Mouse (Mus musculus) heart, embryonic 14.5 days (tissue): ENCODE results near the gene Rbpj. TPM values are rescaled to one million over a fixed set of nuclear protein-coding genes. Genes with fewer than 3 reads are reported as not detected.
"Not testable (repeated sequence)": the region's sequence is repeated elsewhere in the genome, so short reads cannot be mapped to it uniquely, and the experiment has no call there.

Source experiments
- ATAC-seq: fragments of 200-750 bp; cut with Nextera tagmentation; 2 replicates; pipeline ENCODE4 v1.8.0; 2017; ENCODE audit warnings: low read depth, moderate TSS enrichment; ENCODE audit not compliant: insufficient number of reproducible peaks, insufficient read depth, low FRiP score
- H3K27ac ChIP-seq, 2 experiments: fragments of 200-500 bp in 1 of 2; fragments of 300-500 bp in 1 of 2; sonication (generic) in 1 of 2; replicated peaks in 1 of 2; 2 replicates each; pipeline ENCODE4 v1.5.1; 2012 to 2014; ENCODE audit warnings: low read depth in 2 of 2, low read length in 2 of 2, control low read depth in 1 of 2, mild to moderate bottlenecking in 1 of 2, mixed read lengths in 1 of 2; ENCODE audit not compliant: control insufficient read depth in 1 of 2, insufficient read depth in 1 of 2
- H3K27me3 ChIP-seq: fragments of 300-500 bp; sonication (generic); 2 replicates; pipeline ENCODE4 v1.6.1; 2014; ENCODE audit warnings: mild to moderate bottlenecking, low read length, control low read depth; ENCODE audit not compliant: control insufficient read depth, insufficient read depth
- H3K36me3 ChIP-seq: fragments of 300-500 bp; sonication (generic); 2 replicates; pipeline ENCODE4 v1.6.1; 2014; ENCODE audit warnings: mild to moderate bottlenecking, control low read depth, low read length, mixed read lengths; ENCODE audit not compliant: control insufficient read depth, insufficient read depth
- H3K4me1 ChIP-seq, 2 experiments: fragments of 200-500 bp in 1 of 2; fragments of 300-500 bp in 1 of 2; sonication (generic) in 1 of 2; 2 replicates each; pipeline ENCODE4 v1.6.1; 2012 to 2014; ENCODE audit warnings: low read length in 2 of 2, control low read depth in 1 of 2, mixed read lengths in 1 of 2; ENCODE audit not compliant: control insufficient read depth in 2 of 2, insufficient read depth in 2 of 2
- H3K4me2 ChIP-seq: fragments of 300-500 bp; sonication (generic); 2 replicates; pipeline ENCODE4 v1.6.1; 2014; ENCODE audit warnings: mild to moderate bottlenecking, low read length
- H3K4me3 ChIP-seq, 2 experiments: fragments of 200-500 bp in 1 of 2; fragments of 300-500 bp in 1 of 2; sonication (generic) in 1 of 2; 2 replicates each; pipeline ENCODE4 v1.5.1; 2012 to 2014; ENCODE audit warnings: low read length in 2 of 2, mild to moderate bottlenecking in 2 of 2, control low read depth in 1 of 2, low read depth in 1 of 2, moderate library complexity in 1 of 2; ENCODE audit not compliant: control insufficient read depth in 1 of 2, insufficient read depth in 1 of 2
- H3K9ac ChIP-seq: fragments of 300-500 bp; sonication (generic); 2 replicates; pipeline ENCODE4 v1.6.1; 2014; ENCODE audit warnings: mild to moderate bottlenecking, low read length
- H3K9me3 ChIP-seq: fragments of 300-500 bp; sonication (generic); 2 replicates; pipeline ENCODE4 v1.6.1; 2016; ENCODE audit warnings: low read length, control low read depth; ENCODE audit not compliant: control insufficient read depth
- WGBS: fragments of 180-500 bp; shearing (Covaris S2); extraction: QIAGEN DNeasy Blood & Tissue Kit; methylation state at CpG from one replicate; pipeline ENCODE4 v1.1.7; 2014; 5-methylcytosine and 5-hydroxymethylcytosine counted together
- polyA plus RNA-seq: library from polyadenylated mRNA; unstranded; fragments of >200 nt; fragmentation: Nextera tagmentation; extraction: Ambion mirVana; gene quantifications from 2 replicates; pipeline ENCODE4 v1.2.1, GENCODE M21; 2014

The Rbpj gene
- polyA plus RNA-seq, 1 experiment from 2014 or later, result 24.1 TPM

DNA sequence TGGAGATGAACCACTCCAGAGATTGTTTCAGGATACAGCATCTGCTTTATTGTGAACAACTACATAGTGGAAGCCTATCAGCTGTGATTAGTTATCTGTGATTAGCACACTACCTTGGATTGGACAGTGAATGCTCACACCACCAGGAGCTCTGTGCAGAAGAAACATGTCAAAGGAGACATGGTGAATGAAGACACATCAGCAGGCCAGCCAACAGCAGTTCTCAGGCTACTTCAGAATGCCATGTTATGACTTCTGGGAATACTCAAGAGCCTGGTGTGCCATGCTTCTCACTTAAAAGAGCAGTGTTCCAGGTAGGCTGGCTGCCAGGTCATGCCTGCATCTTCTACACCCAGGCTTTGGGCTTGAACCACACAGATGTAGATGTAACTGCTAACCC is 197.7 kb downstream of the Rbpj start:
- no peaks in the 10 kb centered on the region for H3K9me3 ChIP-seq
- no peak overlapping the region for H3K4me3 ChIP-seq
- H3K4me1 ChIP-seq, result no peaks in the 10 kb centered on the region
- no peaks in the 10 kb centered on the region for H3K36me3 ChIP-seq
- H3K9ac ChIP-seq, result no peak overlapping the region
- no peak overlapping the region for H3K27ac ChIP-seq
- ATAC-seq, result no peak
- no peaks in the 10 kb centered on the region for H3K27me3 ChIP-seq
- H3K4me2 ChIP-seq, result no peak overlapping the region

DNA sequence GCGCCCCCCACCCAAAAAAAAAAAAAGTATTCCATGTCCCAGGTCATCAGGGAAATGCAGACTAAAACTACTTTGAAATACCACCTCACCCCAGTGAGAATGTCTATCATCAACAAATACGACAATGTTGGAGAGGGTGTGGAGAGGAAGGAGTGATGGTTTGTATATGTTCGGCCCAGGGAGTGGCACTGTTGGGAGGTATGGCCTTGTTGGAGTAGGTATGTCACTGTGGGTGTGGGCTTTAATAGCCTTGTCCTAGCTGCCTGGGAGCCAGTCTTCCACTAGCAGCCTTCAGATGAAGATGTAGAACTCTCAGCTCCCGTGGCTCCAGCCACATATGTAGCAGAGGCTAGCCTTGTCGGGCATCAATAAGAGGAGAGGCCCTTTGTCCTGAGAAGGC is 202.1 kb downstream of the Rbpj start:
- 75% methylated on average over 5 of the region's 5 CpGs for WGBS
- H3K4me2 ChIP-seq, result no peak overlapping the region
- H3K27ac ChIP-seq, result no peak overlapping the region
- H3K36me3 ChIP-seq, result no peaks in the 10 kb centered on the region
- no peak overlapping the region for H3K4me3 ChIP-seq
- H3K4me1 ChIP-seq, result peaks cover 0 to 7% of the 10 kb centered on the region in 2 experiments; a peak in 3 of 4 replicates
- ATAC-seq, result no peak
- H3K9me3 ChIP-seq, result no peaks in the 10 kb centered on the region
- no peaks in the 10 kb centered on the region for H3K27me3 ChIP-seq
- H3K9ac ChIP-seq, result no peak overlapping the region

DNA sequence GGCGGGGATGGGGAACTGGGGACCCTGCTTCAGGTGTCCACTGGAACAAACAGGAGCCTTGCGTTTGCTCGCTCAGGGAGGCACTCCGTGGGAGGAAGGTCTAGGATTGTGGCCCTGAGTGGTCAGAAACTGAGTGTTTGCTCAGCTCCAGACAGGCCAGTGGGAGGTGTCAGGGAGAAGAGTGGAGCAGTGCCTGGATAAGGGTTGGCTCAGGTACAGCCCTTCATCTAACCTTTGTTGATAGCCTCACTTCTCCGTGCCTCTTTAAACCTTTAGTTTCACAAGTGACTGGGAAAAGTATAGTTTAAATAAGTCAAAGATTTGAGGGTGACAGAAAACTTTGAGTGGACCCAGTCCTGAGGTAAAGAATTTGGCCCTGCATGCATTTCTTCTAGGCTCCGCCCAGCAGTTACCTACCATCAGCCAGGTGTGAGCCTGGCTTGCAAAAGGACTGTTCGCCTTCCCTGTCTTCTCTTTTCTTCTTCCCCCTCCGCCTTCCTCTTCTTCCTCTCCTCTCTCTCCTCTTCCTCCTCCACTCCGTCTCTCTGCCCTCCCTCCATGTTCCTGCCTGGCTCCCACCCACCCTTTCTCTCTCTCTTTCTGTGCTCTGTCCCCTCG is 204.5 kb downstream of the Rbpj start:
- 86% methylated on average over 10 of the region's 10 CpGs for WGBS
- Histone ChIP-seq H3K9ac (no peak overlapping the region), H3K4me3 (no peak overlapping the region), H3K27ac (no peak overlapping the region), H3K9me3 (no peaks in the 10 kb centered on the region), H3K4me2 (no peak overlapping the region), H3K4me1 (peaks cover 0 to 7% of the 10 kb centered on the region in 2 experiments; a peak in 3 of 4 replicates), H3K27me3 (no peaks in the 10 kb centered on the region), H3K36me3 (no peaks in the 10 kb centered on the region)
- no peak for ATAC-seq

DNA sequence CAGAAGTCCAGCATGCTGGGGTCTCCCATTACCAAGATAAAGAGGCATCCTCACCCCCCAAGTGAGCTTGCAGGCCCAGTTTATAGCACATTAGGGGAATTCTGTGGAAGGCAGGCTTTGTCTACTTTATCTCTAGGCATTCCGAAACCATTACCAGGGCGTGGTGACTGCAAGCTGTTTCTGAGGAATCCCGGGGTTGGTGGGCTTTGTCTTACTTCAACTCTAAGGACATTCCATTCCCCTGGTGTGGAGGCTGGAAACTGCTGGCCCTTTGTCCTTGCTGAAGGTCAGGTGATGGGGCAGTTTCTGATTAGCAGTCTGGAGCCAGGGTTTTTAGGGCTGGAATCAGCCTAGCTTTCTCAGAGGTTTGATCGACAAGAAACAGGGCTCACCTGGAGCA is 205.6 kb downstream of the Rbpj start:
- no peak overlapping the region for H3K4me2 ChIP-seq
- 35% methylated on average over 4 of the region's 4 CpGs for WGBS
- H3K9me3 ChIP-seq, result no peaks in the 10 kb centered on the region
- H3K4me1 ChIP-seq, result peaks cover 0 to 7% of the 10 kb centered on the region in 2 experiments; a peak in 3 of 4 replicates
- no peaks in the 10 kb centered on the region for H3K27me3 ChIP-seq
- no peak for ATAC-seq
- no peaks in the 10 kb centered on the region for H3K36me3 ChIP-seq
- H3K27ac ChIP-seq, result no peak overlapping the region
- no peak overlapping the region for H3K4me3 ChIP-seq
- H3K9ac ChIP-seq, result no peak overlapping the region

DNA sequence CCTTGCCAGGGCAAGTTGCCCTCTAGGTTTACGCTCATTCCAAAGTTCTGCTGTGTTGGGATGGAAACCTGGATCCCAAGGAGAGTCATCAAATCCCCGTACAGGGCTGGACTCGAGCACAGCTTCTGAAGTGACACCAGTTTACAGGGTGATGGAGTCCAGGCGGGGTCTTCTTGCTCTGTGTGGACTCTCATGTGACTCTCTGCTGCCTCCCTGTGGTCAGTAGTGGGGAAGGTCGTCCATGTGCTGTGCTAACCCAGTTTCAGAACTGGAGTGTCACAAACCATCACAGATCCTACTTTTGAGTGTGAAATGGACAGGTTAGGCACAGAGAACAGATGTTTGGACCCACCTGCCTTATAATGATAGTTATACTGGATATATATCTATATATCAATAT is 206.4 kb downstream of the Rbpj start:
- Histone ChIP-seq H3K4me2 (no peak overlapping the region), H3K9me3 (no peaks in the 10 kb centered on the region), H3K36me3 (no peaks in the 10 kb centered on the region), H3K4me3 (no peak overlapping the region), H3K9ac (no peak overlapping the region), H3K27me3 (no peaks in the 10 kb centered on the region), H3K27ac (no peak overlapping the region), H3K4me1 (peaks cover 0 to 7% of the 10 kb centered on the region in 2 experiments; a peak in 3 of 4 replicates)
- 17% methylated on average over 5 of the region's 5 CpGs for WGBS
- ATAC-seq, result no peak

DNA sequence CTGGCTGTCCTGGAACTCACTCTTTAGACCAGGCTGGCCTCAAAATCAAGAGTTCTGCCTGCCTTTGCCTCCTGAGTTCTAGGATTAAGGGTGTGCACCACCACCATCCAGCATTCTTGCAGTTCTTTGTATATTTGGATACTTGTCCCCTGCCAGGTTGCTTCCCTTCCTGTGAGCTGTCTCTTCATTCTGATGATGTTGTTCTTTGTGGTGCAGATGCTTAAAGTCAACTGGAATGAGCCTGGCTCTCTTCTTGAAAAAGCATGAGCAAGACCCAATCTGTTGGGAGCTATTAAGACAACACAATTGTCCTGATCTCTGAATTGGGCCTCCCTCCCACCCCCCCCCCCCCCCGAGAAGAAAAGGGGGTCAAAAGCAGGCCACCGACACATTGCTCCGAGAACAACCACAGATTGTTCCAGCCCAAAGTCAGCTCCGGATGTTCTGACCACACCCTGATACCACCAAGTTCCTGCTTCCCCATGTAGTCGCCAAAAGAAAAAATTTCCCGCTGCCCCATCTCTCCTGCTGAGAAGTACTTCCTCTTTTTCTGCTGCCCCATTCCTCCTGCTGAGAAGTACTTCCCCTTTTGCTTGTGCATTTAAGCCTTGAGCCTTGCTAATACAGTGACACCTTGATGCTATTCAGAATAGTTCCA is 207.7 kb downstream of the Rbpj start:
- H3K4me3 ChIP-seq, H3K27me3 ChIP-seq, H3K9me3 ChIP-seq, ATAC-seq, H3K4me1 ChIP-seq, H3K27ac ChIP-seq, H3K9ac ChIP-seq, H3K36me3 ChIP-seq, H3K4me2 ChIP-seq: not testable (repeated sequence)
- WGBS, result 83% methylated on average over 6 of the region's 6 CpGs

DNA sequence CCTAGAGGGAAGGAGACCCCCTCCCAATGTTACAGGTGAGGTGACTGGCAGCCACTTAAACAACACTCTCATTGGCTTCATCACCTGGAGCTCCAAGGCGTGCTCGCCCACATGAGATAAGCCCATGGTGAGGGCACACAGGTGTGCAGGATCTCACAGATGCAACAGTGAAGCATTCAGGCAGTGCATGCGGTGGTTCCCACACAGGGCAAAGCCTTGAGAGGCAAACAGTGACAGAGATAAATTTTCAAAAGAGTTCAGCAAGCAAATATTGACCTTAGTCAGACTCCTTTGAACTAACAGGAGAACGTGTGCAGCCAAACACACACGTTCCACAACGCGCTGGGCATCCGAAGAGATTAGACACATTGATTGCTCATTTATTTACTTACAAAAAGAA is 210.7 kb downstream of the Rbpj start:
- peaks cover 3% of the 10 kb centered on the region; the same call in 1 of the 2 replicates for H3K27me3 ChIP-seq
- WGBS, result 83% methylated on average over 8 of the region's 8 CpGs
- no peak for ATAC-seq

More for the DNA sequence above, 210.7 kb downstream of the Rbpj start:
- H3K27ac ChIP-seq, result no peak overlapping the region
- no peak overlapping the region for H3K4me2 ChIP-seq
- no peak overlapping the region for H3K9ac ChIP-seq
- no peak overlapping the region for H3K4me3 ChIP-seq
- no peaks in the 10 kb centered on the region for H3K36me3 ChIP-seq
- peaks cover 0 to 4% of the 10 kb centered on the region in 2 experiments; a peak in 2 of 4 replicates for H3K4me1 ChIP-seq
- H3K9me3 ChIP-seq, result 0 out of 2 replicates have a peak, but pooled peaks cover 3% of the 10 kb centered on the region
